Comparison of ENCODE assay signal across 32 mouse cellular contexts in genomic region chrX:71968816-71969215, GRCm38 (mm10). TPM values are rescaled to one million over a fixed set of nuclear protein-coding genes. Genes with fewer than 3 reads are reported as not detected.
DNase-seq lines count a peak whose midpoint lies in the region; TF ChIP-seq lines count a peak whose summit lies in the region.
"Had no signal": no experiment of that assay in that cellular context is flagged by ENCODE, and none has a peak within 500 bp of the region (broad histone marks: within the 10 kb centered on the region; RNA-seq: fewer than 3 reads in every experiment).

No protein-coding gene starts in this region.

- no peak for TF ChIP-seq CTCF in left cerebral cortex, adult 2 months (IDR thresholded peaks at IDR 0.05)

- DNase-seq in left cerebral cortex, adult 2 months (ENCODE audit: extremely low spot score in 1 of 2, low spot score in 2 of 2): peak; percentile 11 to 43
- no peak for DNase-seq in left cerebral cortex, postnatal 4 days
- DNase-seq in frontal cortex, postnatal 14 days (ENCODE audit: low spot score in 2 of 2): peak; percentile 9 to 32
- peak; percentile 18 to 38 for DNase-seq in left cerebral cortex, postnatal 14 days (ENCODE audit: low spot score in 2 of 2)
- peak; percentile 29 to 62 for DNase-seq in right cerebral cortex, postnatal 36 days (ENCODE audit: low spot score in 2 of 2)
- DNase-seq in ovary, adult 18-20 months (ENCODE audit: low spot score): no peak
- no peak for DNase-seq in urinary bladder, postnatal 14 days (ENCODE audit: low spot score)
- DNase-seq: adrenal gland, adult 2 months; adrenal gland, postnatal 36 days; B cell, adult 2 months; cerebellum, adult 2 months; cerebellum, postnatal 14 days; gastrocnemius, adult 2 months; gastrocnemius, postnatal 36 days; heart, adult 18-20 months; heart, postnatal 36 days; kidney, adult 2 months; kidney, postnatal 4 days; liver, embryonic 13.5 days; lung, adult 2 months; midbrain, embryonic 14.5 days; thymus, postnatal 36 days had no signal

- no peak overlapping the region for H3K27ac ChIP-seq in left cerebral cortex, adult 2 months
- H3K27ac ChIP-seq: gastrocnemius, adult 2 months; hindbrain, embryonic 12.5 days; hindbrain, postnatal 0 days; intestine, embryonic 15.5 days; limb, embryonic 10.5 days; limb, embryonic 15.5 days; liver, embryonic 13.5 days; macrophage; neural tube, embryonic 15.5 days had no signal

- intact Hi-C loops in left cerebral cortex, adult 2 months (cut with DNase I): loop anchor here (10.0 kb wide), 1 partner anchor 1494 kb away; the partner anchor contains the start of gene Tmem185a
- intact Hi-C loops in left cerebral cortex, postnatal 4 days (cut with DNase I): no loop called here
- intact Hi-C loops in left cerebral cortex, postnatal 14 days (cut with DNase I): no loop called here

- H3K4me3 ChIP-seq in left cerebral cortex, adult 2 months: no peak overlapping the region
- H3K4me3 ChIP-seq: erythroblast, embryonic 14.5 days; gastrocnemius, adult 2 months; hindbrain, embryonic 12.5 days; intestine, embryonic 15.5 days; limb, embryonic 10.5 days; limb, embryonic 15.5 days; liver, embryonic 13.5 days; neural tube, embryonic 15.5 days had no signal

RNA-seq across cellular contexts. Expression of gene Fate1, which starts 4.0 kb away (rescaled TPM):
- total RNA-seq in left cerebral cortex, adult 2 months (2021): not detected
- total RNA-seq in left cerebral cortex, postnatal 4 days (2021): not detected
- total RNA-seq in left cerebral cortex, postnatal 14 days (2021): not detected
- total RNA-seq: adrenal gland, adult 2 months; adrenal gland, postnatal 36 days; gastrocnemius, adult 2 months; gastrocnemius, postnatal 36 days; heart, adult 18-20 months; heart, postnatal 36 days; hindbrain, postnatal 0 days; megakaryocyte-erythroid progenitor cell, adult 5-6 weeks; monocyte, adult 5-6 weeks had no signal

RNA-seq across cellular contexts. Expression of gene Prrg3, which starts 6.4 kb away (rescaled TPM):
- total RNA-seq in left cerebral cortex, adult 2 months (2021): 10 to 100 TPM; 38.6 to 38.9 TPM
- 10 to 100 TPM; 28.3 to 33.4 TPM for total RNA-seq in left cerebral cortex, postnatal 4 days (2021)
- total RNA-seq in left cerebral cortex, postnatal 14 days (2021): 10 to 100 TPM; 38.5 to 40.5 TPM
- total RNA-seq: megakaryocyte-erythroid progenitor cell, adult 5-6 weeks; monocyte, adult 5-6 weeks had no signal

RNA-seq across cellular contexts. Expression of gene Cnga2, which starts 22.8 kb away (rescaled TPM):
- under 1 TPM; 0.42 to 0.54 TPM for total RNA-seq in left cerebral cortex, adult 2 months (2021)
- total RNA-seq in left cerebral cortex, postnatal 4 days (2021): under 1 TPM; 0.32 to 0.44 TPM
- total RNA-seq in left cerebral cortex, postnatal 14 days (2021): under 1 TPM; 0.26 to 0.40 TPM
- total RNA-seq: adrenal gland, adult 2 months; adrenal gland, postnatal 36 days; gastrocnemius, adult 2 months; gastrocnemius, postnatal 36 days; heart, adult 18-20 months; heart, postnatal 36 days; megakaryocyte-erythroid progenitor cell, adult 5-6 weeks; monocyte, adult 5-6 weeks had no signal

RNA-seq across cellular contexts. Expression of gene Gm1141, which starts 48.0 kb away (rescaled TPM):
- total RNA-seq in left cerebral cortex, adult 2 months (2021): under 1 TPM; 0.41 to 0.82 TPM
- total RNA-seq in left cerebral cortex, postnatal 4 days (2021): under 1 TPM; 0.79 to 0.82 TPM
- total RNA-seq in left cerebral cortex, postnatal 14 days (2021): under 1 TPM; 0.66 to 0.68 TPM
- total RNA-seq: gastrocnemius, postnatal 36 days; heart, adult 18-20 months; heart, postnatal 36 days; megakaryocyte-erythroid progenitor cell, adult 5-6 weeks; monocyte, adult 5-6 weeks had no signal

Comparison
In these comparisons a context has a peak if more than half of its experiments do, and no peak if none do; other contexts are left out.
1. DNase-seq: peak in left cerebral cortex, adult 2 months (2 of 2), frontal cortex, postnatal 14 days (2 of 2), left cerebral cortex, postnatal 14 days (2 of 2) and right cerebral cortex, postnatal 36 days (2 of 2); none in left cerebral cortex, postnatal 4 days (single experiment), ovary, adult 18-20 months (single experiment) and urinary bladder, postnatal 14 days (single experiment).